Mouse (Mus musculus) forebrain, postnatal 0 days (tissue): Measurements from ENCODE around the gene Pum2. TPM values are rescaled to one million over a fixed set of nuclear protein-coding genes. Genes with fewer than 3 reads are reported as not detected.

Experiments used
- ATAC-seq: fragments of 200-750 bp; cut with Nextera tagmentation; 2 replicates; pipeline ENCODE4 v1.8.0; 2017; ENCODE audit warnings: mild to moderate bottlenecking, moderate library complexity
- DNase-seq: peaks from one replicate; pipeline ENCODE4 v3.0.0-alpha.2; 2015
- H3K27ac ChIP-seq: fragments of 300-500 bp; sonication (generic); 2 replicates; pipeline ENCODE4 v1.5.1; 2014; ENCODE audit warnings: low read depth, mild to moderate bottlenecking, antibody characterized with exemption, low read length, moderate library complexity, mixed read lengths
- H3K27me3 ChIP-seq: fragments of 300-500 bp; sonication (generic); 2 replicates; pipeline ENCODE4 v1.6.1; 2014; ENCODE audit warnings: mild to moderate bottlenecking, low read length, mixed read lengths; ENCODE audit not compliant: insufficient read depth
- H3K36me3 ChIP-seq: fragments of 300-500 bp; sonication (generic); 2 replicates; pipeline ENCODE4 v1.6.1; 2014; ENCODE audit warnings: mild to moderate bottlenecking, moderate library complexity; ENCODE audit not compliant: insufficient read depth
- H3K4me1 ChIP-seq: fragments of 300-500 bp; sonication (generic); 2 replicates; pipeline ENCODE4 v1.6.1; 2014; ENCODE audit warnings: antibody characterized with exemption; ENCODE audit not compliant: insufficient read depth
- H3K4me2 ChIP-seq: fragments of 300-500 bp; sonication (generic); 2 replicates; pipeline ENCODE4 v1.6.1; 2014; ENCODE audit warnings: low read depth, mild to moderate bottlenecking, moderate library complexity
- H3K4me3 ChIP-seq: fragments of 300-500 bp; sonication (generic); 2 replicates; pipeline ENCODE4 v1.5.1; 2014; ENCODE audit warnings: low read depth, low read length, mixed read lengths
- H3K9ac ChIP-seq: fragments of 300-500 bp; sonication (generic); 2 replicates; pipeline ENCODE4 v1.6.1; 2014; ENCODE audit warnings: mild to moderate bottlenecking
- H3K9me3 ChIP-seq: fragments of 300-500 bp; sonication (generic); 2 replicates; pipeline ENCODE4 v1.6.1; 2016; ENCODE audit warnings: low read length
- CTCF ChIP-seq: sonication (generic); IDR thresholded peaks from 2 replicates; pipeline ENCODE4 v1.5.1; 2016; ENCODE audit warnings: antibody characterized with exemption, control low read depth, low read depth
- WGBS: fragments of 180-500 bp; shearing (Covaris S2); extraction: QIAGEN DNeasy Blood & Tissue Kit; methylation state at CpG from one replicate; pipeline ENCODE4 v1.1.7; 2014; 5-methylcytosine and 5-hydroxymethylcytosine counted together
- polyA plus RNA-seq: library from polyadenylated mRNA; unstranded; fragments of >200 nt; fragmentation: Nextera tagmentation; extraction: Ambion mirVana; gene quantifications from 2 replicates; pipeline ENCODE4 v1.2.1, GENCODE M21; 2015
- total RNA-seq: library from RNA; depleted of rRNA; stranded (reverse); fragments of >200 nt; gene quantifications from 2 replicates; pipeline ENCODE4 v1.2.3, GENCODE M21; 2014

Pum2 gene
- total and polyA plus RNA-seq, 2 experiments from 2014 or later: 37.2 to 133 TPM

GRCm38 (mm10) chr12:8779851-8780250 is 105.9 kb downstream of the Pum2 start:
- 78% methylated on average over 4 of the region's 4 CpGs for WGBS
- no peaks in the 10 kb centered on the region for H3K9me3 ChIP-seq

GRCm38 (mm10) chr12:8781121-8781520 is 107.2 kb downstream of the Pum2 start:
- DNase-seq: no peak
- Histone ChIP-seq H3K4me3 (no peak overlapping the region), H3K4me1 (no peaks in the 10 kb centered on the region), H3K4me2 (no peak overlapping the region), H3K27ac (no peak overlapping the region), H3K27me3 (no peaks in the 10 kb centered on the region), H3K9ac (no peak overlapping the region), H3K9me3 (no peaks in the 10 kb centered on the region), H3K36me3 (no peaks in the 10 kb centered on the region)
- 79% methylated on average over 7 of the region's 7 CpGs for WGBS
- no peak for ATAC-seq
- no peak for TF ChIP-seq CTCF

More at GRCm38 (mm10) chr12:8779851-8780250, 105.9 kb downstream of the Pum2 start:
- Histone ChIP-seq H3K27me3 (no peaks in the 10 kb centered on the region), H3K4me3 (no peak overlapping the region), H3K4me2 (no peak overlapping the region), H3K27ac (no peak overlapping the region), H3K4me1 (no peaks in the 10 kb centered on the region), H3K9ac (no peak overlapping the region), H3K36me3 (no peaks in the 10 kb centered on the region)
- TF ChIP-seq CTCF: no peak
- ATAC-seq (no peak), DNase-seq (no peak)

GRCm38 (mm10) chr12:8781681-8782378 is 107.9 kb downstream of the Pum2 start:
- ATAC-seq (no peak), DNase-seq (no peak)
- no peak overlapping the region for H3K27ac ChIP-seq

GRCm38 (mm10) chr12:8782565-8782964 is 108.6 kb downstream of the Pum2 start:
- no peaks in the 10 kb centered on the region for H3K9me3 ChIP-seq
- no peak for ATAC-seq
- no peak overlapping the region for H3K4me3 ChIP-seq
- no peak for DNase-seq
- H3K4me1 ChIP-seq: no peaks in the 10 kb centered on the region
- H3K4me2 ChIP-seq: no peak overlapping the region
- TF ChIP-seq CTCF: no peak
- no peak overlapping the region for H3K9ac ChIP-seq
- H3K27ac ChIP-seq: no peak overlapping the region
- H3K27me3 ChIP-seq: no peaks in the 10 kb centered on the region
- 91% methylated on average over 3 of the region's 3 CpGs for WGBS
- H3K36me3 ChIP-seq: no peaks in the 10 kb centered on the region

More at GRCm38 (mm10) chr12:8781681-8782378, 107.9 kb downstream of the Pum2 start:
- no peak overlapping the region for H3K9ac ChIP-seq
- no peak overlapping the region for H3K4me2 ChIP-seq
- H3K4me1 ChIP-seq: no peaks in the 10 kb centered on the region
- H3K9me3 ChIP-seq: no peaks in the 10 kb centered on the region
- no peak for TF ChIP-seq CTCF
- H3K27me3 ChIP-seq: no peaks in the 10 kb centered on the region
- H3K36me3 ChIP-seq: no peaks in the 10 kb centered on the region
- no peak overlapping the region for H3K4me3 ChIP-seq
- WGBS: 70% methylated on average over 9 of the region's 9 CpGs

- no peaks in the 10 kb centered on the region for H3K27me3 ChIP-seq
- no peak overlapping the region for H3K27ac ChIP-seq
- no peaks in the 10 kb centered on the region for H3K36me3 ChIP-seq
- H3K4me1 ChIP-seq: no peaks in the 10 kb centered on the region
- ATAC-seq (no peak), DNase-seq (no peak)
- WGBS: 67% methylated on average over 9 of the region's 9 CpGs
- no peak overlapping the region for H3K9ac ChIP-seq
- no peak for TF ChIP-seq CTCF
- H3K4me2 ChIP-seq: no peak overlapping the region
- H3K4me3 ChIP-seq: no peak overlapping the region
- no peaks in the 10 kb centered on the region for H3K9me3 ChIP-seq
These were observed 110.3 kb downstream of the Pum2 start for GRCm38 (mm10) chr12:8784189-8784588.

GRCm38 (mm10) chr12:8786476-8786875 is 112.5 kb downstream of the Pum2 start:
- WGBS: 89% methylated on average over 5 of the region's 5 CpGs
- TF ChIP-seq CTCF: no peak
- DNase-seq (no peak), ATAC-seq (no peak)
- peaks cover 14% of the 10 kb centered on the region for H3K36me3 ChIP-seq
- no peak overlapping the region for H3K9ac ChIP-seq
- no peak overlapping the region for H3K4me2 ChIP-seq
- H3K9me3 ChIP-seq: no peaks in the 10 kb centered on the region
- no peak overlapping the region for H3K4me3 ChIP-seq
- no peaks in the 10 kb centered on the region for H3K27me3 ChIP-seq
- H3K4me1 ChIP-seq: no peaks in the 10 kb centered on the region
- no peak overlapping the region for H3K27ac ChIP-seq

GRCm38 (mm10) chr12:8786984-8787730 is 113.2 kb downstream of the Pum2 start:
- 92% methylated on average over 12 of the region's 12 CpGs for WGBS
- no peak for TF ChIP-seq CTCF
- no peak for DNase-seq
- ATAC-seq: no peak
- Histone ChIP-seq H3K9ac (no peak overlapping the region), H3K4me2 (no peak overlapping the region), H3K27ac (no peak overlapping the region), H3K9me3 (no peaks in the 10 kb centered on the region), H3K4me1 (no peaks in the 10 kb centered on the region), H3K4me3 (no peak overlapping the region), H3K27me3 (no peaks in the 10 kb centered on the region), H3K36me3 (peaks cover 16% of the 10 kb centered on the region)
